ENCODE assay signal across 10 mouse cellular contexts in genomic region chr14:48224861-48225300, GRCm38 (mm10).
A peak's percentile ranks its signal among the peaks of the same experiment; 100 is the strongest.
DNase-seq lines count a peak whose midpoint lies in the region; ATAC-seq and TF ChIP-seq lines count a peak whose summit lies in the region.
"Had no signal": no experiment of that assay in that cellular context is flagged by ENCODE, and none has a peak within 500 bp of the region (broad histone marks: within the 10 kb centered on the region; RNA-seq: fewer than 3 reads in every experiment).

No protein-coding gene starts in this region.

- no peak overlapping the region for H3K4me3 ChIP-seq in lung, adult 2 months (replicated peaks; ENCODE audit: extremely low read depth, low read depth, low read length)
- no peak overlapping the region for H3K4me3 ChIP-seq in olfactory bulb, adult 2 months (ENCODE audit: insufficient read depth, low read depth, low read length)
- no peak overlapping the region for H3K4me3 ChIP-seq in heart, adult 2 months
- H3K4me3 ChIP-seq: hindbrain, embryonic 15.5 days; limb, embryonic 13.5 days had no signal

- no peak for TF ChIP-seq EP300 in heart, adult 2 months (IDR thresholded peaks at IDR 0.05; ENCODE audit: insufficient read depth, low read depth, low read length)

- 66% methylated on average over 5 of the region's 5 CpGs for WGBS in lung, adult 2 months
- 42% methylated on average over 5 of the region's 5 CpGs for WGBS in olfactory bulb, adult 2 months
- WGBS in heart, adult 2 months, result 56% methylated on average over 5 of the region's 5 CpGs

- H3K27me3 ChIP-seq in heart, adult 2 months (ENCODE audit: control insufficient read depth, insufficient read depth, low read length), result no peaks in the 10 kb centered on the region
- H3K27me3 ChIP-seq: hindbrain, embryonic 15.5 days; limb, embryonic 13.5 days had no signal

- H3K27ac ChIP-seq in olfactory bulb, adult 2 months (ENCODE audit: insufficient read depth, low read depth, low read length), result 0 out of 2 replicates have a peak overlapping the region, but pooled peaks have one; percentile 8
- H3K27ac ChIP-seq in heart, adult 2 months, result no peak overlapping the region
- H3K27ac ChIP-seq: hindbrain, embryonic 15.5 days; limb, embryonic 13.5 days had no signal

- TF ChIP-seq CTCF in lung, adult 2 months (IDR thresholded peaks at IDR 0.05; ENCODE audit: insufficient read depth, low read length), result no peak
- no peak for TF ChIP-seq CTCF in olfactory bulb, adult 2 months (IDR thresholded peaks at IDR 0.05; ENCODE audit: insufficient read depth, low read depth, low read length)
- no peak for TF ChIP-seq CTCF in heart, adult 2 months (IDR thresholded peaks at IDR 0.05)

- DNase-seq in frontal cortex, adult 2 months (ENCODE audit: extremely low spot score in 1 of 2, low spot score in 1 of 2), result no peak
- DNase-seq in lung, postnatal 10 days, result peak; percentile 16
- DNase-seq in lung, adult 2 months, result no peak
- peak; percentile 64 to 85 for DNase-seq in cerebellum, adult 18-20 months
- no peak for DNase-seq in right cerebral cortex, adult 18-20 months
- no peak for DNase-seq in heart, adult 2 months

- peaks cover 3% of the 10 kb centered on the region; the same call in 1 of the 2 replicates for H3K4me1 ChIP-seq in lung, adult 2 months (ENCODE audit: control insufficient read depth, insufficient read depth, low read length)
- peaks cover 20% of the 10 kb centered on the region for H3K4me1 ChIP-seq in olfactory bulb, adult 2 months (ENCODE audit: control insufficient read depth, insufficient read depth, low read length)
- H3K4me1 ChIP-seq in heart, adult 2 months (ENCODE audit: control insufficient read depth, insufficient read depth, low read length), result peaks cover 2% of the 10 kb centered on the region; the same call in 1 of the 2 replicates

- H3K79me2 ChIP-seq in heart, adult 2 months (replicated peaks; ENCODE audit: control insufficient read depth, insufficient read depth, low read length), result no peaks in the 10 kb centered on the region; the same call in 1 of the 2 replicates

- intact Hi-C loops in heart, adult 2 months (cut with DNase I), result no loop called here

- no peak overlapping the region for H3K9ac ChIP-seq in heart, adult 2 months (ENCODE audit: low read depth, low read length)
- H3K9ac ChIP-seq: hindbrain, embryonic 15.5 days; limb, embryonic 13.5 days had no signal

- peak; percentile 8; the same call in 1 of the 2 replicates for ATAC-seq in frontal cortex, adult (ENCODE audit: low TSS enrichment)

- no peak for TF ChIP-seq POLR2A in lung, adult 2 months (IDR thresholded peaks at IDR 0.05; ENCODE audit: borderline replicate concordance, extremely low read depth, low read depth, low read length)
- TF ChIP-seq POLR2A in olfactory bulb, adult 2 months (IDR thresholded peaks at IDR 0.05; ENCODE audit: insufficient read depth, low read depth, low read length), result no peak
- TF ChIP-seq POLR2A in heart, adult 2 months (IDR thresholded peaks at IDR 0.05; ENCODE audit: insufficient read depth, low read depth, low read length), result no peak

- H3K36me3 ChIP-seq in heart, adult 2 months (ENCODE audit: control insufficient read depth, insufficient read depth, low read length), result no peaks in the 10 kb centered on the region
- H3K36me3 ChIP-seq: hindbrain, embryonic 15.5 days had no signal

Comparison
In these comparisons a context has a peak if more than half of its experiments do, and no peak if none do; other contexts are left out.
1. DNase-seq: peak in lung, postnatal 10 days (single experiment) and cerebellum, adult 18-20 months (2 of 2); none in frontal cortex, adult 2 months (0 of 2), lung, adult 2 months (single experiment), right cerebral cortex, adult 18-20 months (single experiment) and heart, adult 2 months (0 of 2).